Mouse (Mus musculus) liver, postnatal 0 days (tissue): ENCODE measurements around the gene Als2cr12.

Source experiments
- CTCF ChIP-seq: sonication (generic); IDR thresholded peaks from 2 replicates; pipeline ENCODE4 v1.5.1; 2016; ENCODE audit warnings: antibody characterized with exemption, low read depth
- EP300 ChIP-seq: IDR thresholded peaks from 2 replicates; pipeline ENCODE4 v1.6.1; 2016; ENCODE audit warnings: antibody characterized with exemption, low read depth, mild to moderate bottlenecking

DNA sequence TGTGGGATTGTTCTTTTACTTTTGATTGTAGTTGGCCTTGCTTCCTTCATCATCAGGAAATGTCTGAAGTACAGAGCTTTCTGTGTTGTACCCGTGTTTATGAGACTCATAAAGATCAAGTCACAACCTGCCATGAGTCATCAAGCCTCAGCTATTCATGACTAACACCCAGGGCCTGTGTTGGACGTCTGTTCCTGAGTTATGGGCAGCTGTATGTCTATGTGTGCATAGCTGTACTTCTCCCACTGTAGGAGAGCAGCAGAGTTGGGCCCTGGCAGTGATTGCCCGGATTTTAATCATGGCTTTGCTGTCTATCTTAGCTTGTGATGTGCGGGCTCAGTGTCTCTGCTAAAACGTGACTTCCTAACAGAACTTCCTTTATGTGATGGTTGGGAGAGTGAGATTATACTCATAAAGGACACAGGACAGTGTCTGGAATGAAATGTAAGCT lies 46.8 kb upstream of the Als2cr12 start:
- TF ChIP-seq CTCF (no peak), EP300 (0 out of 2 replicates have a peak, but pooled peaks have one; percentile 12)
